ENCODE assay signal across 12 mouse cellular contexts in the genomic region with DNA sequence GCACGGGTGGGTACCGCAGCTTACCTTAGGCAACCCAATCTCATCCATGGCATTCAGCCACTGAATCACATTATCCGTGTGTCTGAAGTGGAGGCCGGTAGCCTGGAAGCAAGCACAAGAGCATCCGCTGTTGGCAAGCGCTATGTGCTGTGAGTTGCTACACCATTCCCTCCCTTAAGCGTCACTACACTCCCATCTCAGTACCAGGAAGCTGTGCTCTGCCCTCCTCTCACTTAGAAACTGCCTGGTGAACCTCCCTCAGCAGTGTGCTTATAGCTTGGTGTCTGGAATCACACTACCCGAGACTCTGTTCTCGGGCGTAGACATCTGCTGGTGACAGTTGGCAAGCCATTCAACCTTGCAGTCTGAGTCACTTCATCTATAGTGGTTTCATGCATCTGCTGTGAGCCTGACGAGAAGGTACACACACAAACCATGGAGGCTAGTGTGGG. TPM values are rescaled to one million over a fixed set of nuclear protein-coding genes. Genes with fewer than 3 reads are reported as not detected.
DNase-seq lines count a peak whose midpoint lies in the region; ATAC-seq lines count a peak whose summit lies in the region.
"Had no signal": no experiment of that assay in that cellular context is flagged by ENCODE, and none has a peak within 500 bp of the region (broad histone marks: within the 10 kb centered on the region; RNA-seq: fewer than 3 reads in every experiment).

No protein-coding gene starts in this region.

- H3K9ac ChIP-seq in forebrain, embryonic 15.5 days (replicated peaks) = no peak overlapping the region
- H3K9ac ChIP-seq in forebrain, embryonic 12.5 days = no peak overlapping the region
- H3K9ac ChIP-seq in hindbrain, embryonic 16.5 days (ENCODE audit: low read depth, low read length) = no peak overlapping the region
- H3K9ac ChIP-seq: liver, embryonic 14.5 days; stomach, embryonic 15.5 days had no signal

- no peak overlapping the region for H3K4me3 ChIP-seq in forebrain, embryonic 15.5 days
- no peak overlapping the region for H3K4me3 ChIP-seq in forebrain, embryonic 12.5 days (replicated peaks)
- no peak overlapping the region for H3K4me3 ChIP-seq in hindbrain, embryonic 16.5 days (ENCODE audit: low read length)
- no peak overlapping the region for H3K4me3 ChIP-seq in heart, embryonic 10.5 days
- H3K4me3 ChIP-seq: erythroblast, embryonic 14.5 days; stomach, embryonic 15.5 days had no signal

- peak; percentile 16 for DNase-seq in cerebellum, adult 11 months
- DNase-seq in left cerebral cortex, postnatal 4 days = peak; percentile 51
- no peak for DNase-seq in urinary bladder, postnatal 25 days (ENCODE audit: low spot score)
- no peak for DNase-seq in gastrocnemius, postnatal 25 days
- DNase-seq in heart, embryonic 10.5 days (ENCODE audit: low spot score) = no peak

- H3K27me3 ChIP-seq in forebrain, embryonic 15.5 days = no peaks in the 10 kb centered on the region
- H3K27me3 ChIP-seq in forebrain, embryonic 12.5 days = no peaks in the 10 kb centered on the region
- H3K27me3 ChIP-seq in hindbrain, embryonic 16.5 days (replicated peaks; ENCODE audit: control insufficient read depth, insufficient read depth, low read length) = no peaks in the 10 kb centered on the region
- H3K27me3 ChIP-seq in heart, embryonic 10.5 days (ENCODE audit: insufficient read depth, poor library complexity, severe bottlenecking) = no peaks in the 10 kb centered on the region
- H3K27me3 ChIP-seq: stomach, embryonic 15.5 days had no signal

- no peaks in the 10 kb centered on the region for H3K36me3 ChIP-seq in forebrain, embryonic 15.5 days
- H3K36me3 ChIP-seq in forebrain, embryonic 12.5 days (replicated peaks) = peaks cover 8% of the 10 kb centered on the region; the same call in 1 of the 2 replicates
- no peaks in the 10 kb centered on the region for H3K36me3 ChIP-seq in hindbrain, embryonic 16.5 days (ENCODE audit: control insufficient read depth, insufficient read depth, low read length)
- peaks cover 36% of the 10 kb centered on the region for H3K36me3 ChIP-seq in heart, embryonic 10.5 days

- WGBS in forebrain, embryonic 15.5 days = 63% methylated on average over 11 of the region's 11 CpGs
- 89% methylated on average over 11 of the region's 11 CpGs for WGBS in forebrain, embryonic 12.5 days
- WGBS in hindbrain, embryonic 16.5 days = 71% methylated on average over 11 of the region's 11 CpGs
- WGBS in heart, embryonic 10.5 days = 86% methylated on average over 11 of the region's 11 CpGs

- peak; percentile 64; the same call in 1 of the 2 replicates for ATAC-seq in forebrain, embryonic 15.5 days (replicated peaks)
- no peak for ATAC-seq in forebrain, embryonic 12.5 days (ENCODE audit: low FRiP score)
- ATAC-seq in hindbrain, embryonic 16.5 days = peak; percentile 55
- ATAC-seq: intestine, postnatal 0 days had no signal

- peaks cover 23% of the 10 kb centered on the region for H3K4me1 ChIP-seq in forebrain, embryonic 15.5 days
- H3K4me1 ChIP-seq in forebrain, embryonic 12.5 days = peaks cover 12% of the 10 kb centered on the region
- H3K4me1 ChIP-seq in hindbrain, embryonic 16.5 days (ENCODE audit: control insufficient read depth, insufficient read depth, low read depth, low read length) = peaks cover 9% of the 10 kb centered on the region
- peaks cover 29% of the 10 kb centered on the region for H3K4me1 ChIP-seq in heart, embryonic 10.5 days

- peak overlapping the region; percentile 39; the same call in 1 of the 2 replicates for H3K27ac ChIP-seq in forebrain, embryonic 15.5 days (replicated peaks)
- H3K27ac ChIP-seq in forebrain, embryonic 12.5 days = no peak overlapping the region
- H3K27ac ChIP-seq in hindbrain, embryonic 16.5 days (ENCODE audit: low read depth, low read length) = peak overlapping the region; percentile 32
- no peak overlapping the region for H3K27ac ChIP-seq in heart, embryonic 10.5 days
- H3K27ac ChIP-seq: liver, embryonic 14.5 days; stomach, embryonic 15.5 days had no signal

- H3K9me3 ChIP-seq in forebrain, embryonic 15.5 days = no peaks in the 10 kb centered on the region
- no peaks in the 10 kb centered on the region for H3K9me3 ChIP-seq in forebrain, embryonic 12.5 days
- H3K9me3 ChIP-seq in hindbrain, embryonic 16.5 days (ENCODE audit: control insufficient read depth, low read length) = no peaks in the 10 kb centered on the region
- no peaks in the 10 kb centered on the region for H3K9me3 ChIP-seq in heart, embryonic 10.5 days
- H3K9me3 ChIP-seq: stomach, embryonic 15.5 days had no signal

- H3K4me2 ChIP-seq in forebrain, embryonic 15.5 days (replicated peaks) = no peak overlapping the region
- no peak overlapping the region for H3K4me2 ChIP-seq in forebrain, embryonic 12.5 days
- H3K4me2 ChIP-seq in hindbrain, embryonic 16.5 days (ENCODE audit: low read length) = no peak overlapping the region
- H3K4me2 ChIP-seq: stomach, embryonic 15.5 days had no signal

- intact Hi-C loops in left cerebral cortex, postnatal 4 days (cut with DNase I) = no loop called here

RNA-seq across cellular contexts. Expression of gene Iqgap1, which starts 58.9 kb away (rescaled TPM):
- 21.7 and 23.3 TPM in 2 replicates for polyA plus RNA-seq in forebrain, embryonic 15.5 days (2015; fragmentation: Nextera tagmentation; extraction: Ambion mirVana)
- polyA plus RNA-seq in forebrain, embryonic 12.5 days (2016; fragmentation: Nextera tagmentation; extraction: Ambion mirVana) = 30.8 and 31.6 TPM in 2 replicates
- polyA plus RNA-seq in hindbrain, embryonic 16.5 days (2015; fragmentation: Nextera tagmentation; extraction: Ambion mirVana) = 19.2 and 20.7 TPM in 2 replicates
- total RNA-seq in left cerebral cortex, postnatal 4 days (2021) = 10 to 100 TPM; 40.9 to 43.2 TPM
- 10 to 100 TPM; 16.8 to 18.8 TPM for total RNA-seq in gastrocnemius, postnatal 25 days (2021)
- polyA plus RNA-seq in heart, embryonic 10.5 days (2016; fragmentation: Nextera tagmentation; extraction: Ambion mirVana) = 37.7 and 39.5 TPM in 2 replicates

Comparison
In these comparisons a context has a peak if more than half of its experiments do, and no peak if none do; other contexts are left out.
1. H3K27ac ChIP-seq: peak in forebrain, embryonic 15.5 days (single experiment) and hindbrain, embryonic 16.5 days (single experiment); none in forebrain, embryonic 12.5 days (single experiment) and heart, embryonic 10.5 days (single experiment).
2. DNase-seq: peak in cerebellum, adult 11 months (single experiment) and left cerebral cortex, postnatal 4 days (single experiment); none in urinary bladder, postnatal 25 days (single experiment), gastrocnemius, postnatal 25 days (single experiment) and heart, embryonic 10.5 days (single experiment).